Mouse (Mus musculus): ENCODE data around the gene Abca12.

DNA sequence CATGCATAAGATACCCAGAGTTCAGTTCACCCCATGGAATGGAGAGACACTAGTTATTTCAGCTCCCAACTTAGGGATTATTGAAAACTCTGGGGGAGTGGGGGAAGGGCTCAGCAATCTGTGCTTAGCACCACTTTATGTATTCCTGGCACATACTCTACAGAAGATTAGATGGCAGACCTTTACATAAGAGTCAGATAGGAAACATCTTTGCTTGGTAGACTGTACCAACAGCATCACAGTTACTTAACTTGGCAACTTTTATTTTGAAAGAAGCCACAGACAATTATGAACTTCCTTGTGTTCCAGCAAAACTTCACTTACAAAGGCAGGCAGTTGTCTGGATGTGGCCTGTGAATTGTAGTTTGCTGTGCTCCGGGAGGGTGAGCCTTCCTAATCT, 46.9 kb downstream of the Abca12 start:
- no peak for TF ChIP-seq CTCF (conservative IDR thresholded peaks at IDR 0.05 in 1 of 2, IDR thresholded peaks at IDR 0.05 in 1 of 2; ENCODE audit: low read depth in 2 of 2, low read length in 2 of 2)
- TF ChIP-seq KAT2A (IDR thresholded peaks at IDR 0.05; ENCODE audit: insufficient replicate concordance, low read length) = no peak
- no peak for TF ChIP-seq POLR2A (IDR thresholded peaks at IDR 0.05; ENCODE audit: low read depth, low read length)
- no peak for TF ChIP-seq USF1 (IDR thresholded peaks at IDR 0.05; ENCODE audit: low read depth, low read length)
- TF ChIP-seq POLR2AphosphoS2 (IDR thresholded peaks at IDR 0.05; ENCODE audit: low read depth, low read length) = no peak
- no peak for TF ChIP-seq RAD21 (IDR thresholded peaks at IDR 0.05; ENCODE audit: low read depth, low read length)
- no peak for TF ChIP-seq HCFC1 (IDR thresholded peaks at IDR 0.05; ENCODE audit: low read depth, low read length)
- TF ChIP-seq BHLHE40 (IDR thresholded peaks at IDR 0.05; ENCODE audit: low read depth, low read length) = no peak
- no peak for TF ChIP-seq MAX (IDR thresholded peaks at IDR 0.05; ENCODE audit: low read length)
- TF ChIP-seq UBTF (IDR thresholded peaks at IDR 0.05; ENCODE audit: low read depth, low read length) = no peak

Measured in CH12.LX (cell line).